ENCODE assay signal across 9 mouse cellular contexts in the genomic region with DNA sequence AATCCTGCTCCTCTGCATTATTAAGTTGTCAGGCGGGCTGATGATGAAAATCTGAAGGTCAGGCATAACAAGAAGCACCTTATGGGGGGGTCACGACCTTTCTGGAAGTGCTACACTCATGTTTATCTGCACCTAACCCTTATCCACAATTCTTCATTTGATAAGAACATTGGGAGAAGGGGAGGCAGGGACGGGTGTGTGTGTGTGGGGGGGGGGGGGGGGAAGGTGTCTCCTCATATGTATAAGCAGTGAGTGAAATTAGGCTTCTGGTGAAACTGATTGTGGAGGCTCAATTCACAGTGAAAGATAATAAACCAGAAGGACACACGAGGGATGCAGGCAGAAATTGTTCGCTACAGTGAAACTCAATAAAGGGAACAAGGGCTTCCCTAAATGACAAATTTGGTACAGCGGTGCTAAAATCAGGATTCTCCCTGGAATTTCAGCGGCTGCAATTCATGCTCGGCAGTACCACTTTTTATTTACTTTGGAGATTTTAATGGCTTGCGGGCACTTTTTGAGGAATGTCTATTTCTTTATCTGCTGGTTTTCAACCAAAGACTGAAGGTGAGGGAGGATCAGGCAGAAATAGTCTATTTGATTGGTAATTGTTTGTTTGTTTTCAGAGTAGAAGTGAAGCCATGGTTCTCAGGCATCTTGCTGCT.
DNase-seq lines count a peak whose midpoint lies in the region; ATAC-seq and TF ChIP-seq lines count a peak whose summit lies in the region.
"Had no signal": no experiment of that assay in that cellular context is flagged by ENCODE, and none has a peak within 500 bp of the region (broad histone marks: within the 10 kb centered on the region; RNA-seq: fewer than 3 reads in every experiment).

No protein-coding gene starts in this region.

- H3K36me3 ChIP-seq in testis, adult 2 months (ENCODE audit: control insufficient read depth, insufficient read depth, low read length): no peaks in the 10 kb centered on the region
- H3K36me3 ChIP-seq in liver, embryonic 14.5 days (replicated peaks; ENCODE audit: control insufficient read depth, insufficient read depth, low read depth): no peaks in the 10 kb centered on the region
- H3K36me3 ChIP-seq in stomach, postnatal 0 days (ENCODE audit: control insufficient read depth, insufficient read depth, low read length): no peaks in the 10 kb centered on the region

- no peaks in the 10 kb centered on the region for H3K27me3 ChIP-seq in testis, adult 2 months (ENCODE audit: control insufficient read depth, insufficient read depth, low read length)
- no peaks in the 10 kb centered on the region for H3K27me3 ChIP-seq in liver, embryonic 14.5 days (ENCODE audit: control insufficient read depth, insufficient read depth, low read length)
- no peaks in the 10 kb centered on the region for H3K27me3 ChIP-seq in stomach, postnatal 0 days (ENCODE audit: control insufficient read depth, insufficient read depth, low read length)

- no peak for ATAC-seq in liver, embryonic 14.5 days (ENCODE audit: insufficient read depth)
- no peak for ATAC-seq in stomach, postnatal 0 days (ENCODE audit: low FRiP score, low TSS enrichment)

- DNase-seq in gastrocnemius, adult 2 months: no peak
- no peak for DNase-seq in gastrocnemius, postnatal 36 days
- DNase-seq in testis, postnatal 10 days (ENCODE audit: low spot score): no peak
- no peak for DNase-seq in liver, embryonic 14.5 days (ENCODE audit: low read depth in 3 of 3, low spot score in 3 of 3)
- DNase-seq in stomach, postnatal 0 days (ENCODE audit: low spot score): no peak
- no peak for DNase-seq in left cerebral cortex, adult 8-10 months (ENCODE audit: low spot score in 2 of 2)
- no peak for DNase-seq in testis, postnatal 14 days (ENCODE audit: low spot score)
- DNase-seq: cerebellum, adult 18-20 months had no signal

- WGBS in liver, embryonic 14.5 days (ENCODE audit: insufficient replicate concordance): 25% methylated on average over 9 of the region's 9 CpGs
- WGBS in stomach, postnatal 0 days: 9% methylated on average over 9 of the region's 9 CpGs

- peaks cover 5% of the 10 kb centered on the region for H3K4me1 ChIP-seq in testis, adult 2 months (ENCODE audit: control insufficient read depth, insufficient read depth, low read length)
- no peaks in the 10 kb centered on the region for H3K4me1 ChIP-seq in liver, embryonic 14.5 days (replicated peaks; ENCODE audit: control insufficient read depth in 2 of 2, insufficient read depth in 2 of 2, low read length in 1 of 2)
- H3K4me1 ChIP-seq in stomach, postnatal 0 days (replicated peaks; ENCODE audit: control insufficient read depth, insufficient read depth): no peaks in the 10 kb centered on the region

- no peak overlapping the region for H3K9ac ChIP-seq in liver, embryonic 14.5 days (replicated peaks)
- no peak overlapping the region for H3K9ac ChIP-seq in stomach, postnatal 0 days (ENCODE audit: low read length)

- peak overlapping the region; percentile 19 for H3K4me3 ChIP-seq in gastrocnemius, adult 2 months
- H3K4me3 ChIP-seq in testis, adult 2 months (ENCODE audit: control insufficient read depth, low read depth, low read length): no peak overlapping the region
- H3K4me3 ChIP-seq in liver, embryonic 14.5 days (ENCODE audit: insufficient read depth in 1 of 2, low read depth in 2 of 2, low read length in 2 of 2): no peak overlapping the region
- H3K4me3 ChIP-seq in stomach, postnatal 0 days (ENCODE audit: low read depth, low read length): peak overlapping the region; percentile 11

- H3K4me2 ChIP-seq in liver, embryonic 14.5 days (ENCODE audit: low read depth): peak overlapping the region; percentile 31
- H3K4me2 ChIP-seq in stomach, postnatal 0 days (replicated peaks; ENCODE audit: low read depth): peak overlapping the region; percentile 58

- no peak for TF ChIP-seq CTCF in gastrocnemius, adult 2 months (IDR thresholded peaks at IDR 0.05)
- TF ChIP-seq CTCF in testis, adult 2 months (IDR thresholded peaks at IDR 0.05; ENCODE audit: control insufficient read depth, insufficient read depth, insufficient replicate concordance, low read depth, low read length): no peak
- no peak for TF ChIP-seq CTCF in liver, embryonic 14.5 days (IDR thresholded peaks at IDR 0.05; ENCODE audit: low read depth)
- TF ChIP-seq CTCF in stomach, postnatal 0 days (IDR thresholded peaks at IDR 0.05; ENCODE audit: low read depth): no peak

- no peak for TF ChIP-seq EP300 in liver, embryonic 14.5 days (IDR thresholded peaks at IDR 0.05; ENCODE audit: low read depth)
- TF ChIP-seq EP300 in stomach, postnatal 0 days (optimal IDR thresholded peaks at IDR 0.05): no peak

- TF ChIP-seq POLR2A in testis, adult 2 months (IDR thresholded peaks at IDR 0.05; ENCODE audit: control insufficient read depth, low read depth, low read length): no peak

- peak overlapping the region; percentile 48 for H3K27ac ChIP-seq in gastrocnemius, adult 2 months
- peak overlapping the region; percentile 29; the same call in 1 of the 2 replicates for H3K27ac ChIP-seq in testis, adult 2 months (ENCODE audit: control insufficient read depth, insufficient read depth, low read depth, low read length)
- no peak overlapping the region for H3K27ac ChIP-seq in liver, embryonic 14.5 days
- H3K27ac ChIP-seq in stomach, postnatal 0 days (replicated peaks): no peak overlapping the region

- no peaks in the 10 kb centered on the region for H3K9me3 ChIP-seq in liver, embryonic 14.5 days (ENCODE audit: control insufficient read depth, low read length)
- H3K9me3 ChIP-seq in stomach, postnatal 0 days (ENCODE audit: control insufficient read depth, low read length): no peaks in the 10 kb centered on the region

- intact Hi-C loops in gastrocnemius, adult 2 months (cut with DNase I): no loop called here
- intact Hi-C loops in gastrocnemius, postnatal 36 days (cut with DNase I): no loop called here

Comparison
In these comparisons a context has a peak if more than half of its experiments do, and no peak if none do; other contexts are left out.
1. H3K27ac ChIP-seq: peak in gastrocnemius, adult 2 months (single experiment) and testis, adult 2 months (single experiment); none in liver, embryonic 14.5 days (single experiment) and stomach, postnatal 0 days (single experiment).
2. H3K4me3 ChIP-seq: peak in gastrocnemius, adult 2 months (single experiment) and stomach, postnatal 0 days (single experiment); none in testis, adult 2 months (single experiment) and liver, embryonic 14.5 days (0 of 2).